Mouse (Mus musculus) ovary, postnatal 10 days (tissue): ENCODE measurements around the gene Mical3.

Source experiments
- DNase-seq: peaks from one replicate; pipeline ENCODE4 v3.0.0; 2022; ENCODE audit warnings: low spot score

Gene Mical3

DNA sequence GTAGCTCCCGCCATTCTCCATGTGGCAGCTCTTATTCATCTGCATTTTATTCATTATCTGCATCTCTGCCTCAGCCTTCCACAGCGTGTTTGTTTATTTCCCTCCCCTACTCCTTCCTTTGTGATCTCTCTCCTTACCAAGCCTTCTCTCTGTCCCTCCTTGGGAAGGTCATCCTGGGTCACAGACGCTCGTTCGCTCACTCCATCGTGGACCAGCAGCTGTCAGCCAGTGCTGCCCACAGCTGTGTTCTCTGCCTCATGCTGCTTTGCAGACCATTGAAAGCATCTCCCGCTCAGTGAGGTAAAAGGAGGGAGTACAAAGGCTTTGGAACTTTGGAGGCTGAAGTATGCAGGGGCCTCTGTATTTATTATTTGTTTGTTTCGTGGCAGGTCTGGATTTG, 15.1 kb upstream of the Mical3 start:
- no peak for DNase-seq

DNA sequence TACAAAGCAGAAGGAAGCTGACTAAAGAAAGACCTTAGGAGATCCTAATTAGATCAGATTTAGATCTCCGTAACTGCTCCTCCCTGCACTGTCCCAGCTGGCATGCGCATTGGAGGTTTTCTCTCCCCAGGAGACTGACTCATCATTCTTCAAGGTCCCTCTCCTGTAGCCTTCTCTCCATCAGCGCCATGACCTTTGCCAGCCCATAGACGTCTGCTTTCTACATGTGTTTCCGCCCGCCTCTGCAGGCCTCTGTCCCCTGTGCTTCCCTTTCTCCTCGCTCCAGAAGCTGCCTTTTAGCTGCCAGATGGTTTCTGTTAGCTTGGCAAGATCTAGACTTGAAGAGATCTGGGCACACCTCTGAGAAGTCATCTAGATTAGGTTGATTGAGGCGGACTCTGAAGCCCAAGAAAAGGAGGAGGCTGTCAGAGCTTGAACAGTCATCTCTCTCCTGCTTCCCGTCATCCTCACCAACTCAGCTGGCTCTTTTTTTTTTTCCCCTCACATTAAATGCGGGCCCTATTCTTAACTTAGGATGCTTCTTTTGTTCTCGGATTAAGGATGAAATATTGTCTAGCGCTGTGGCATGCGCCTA, 14.3 kb upstream of the Mical3 start:
- no peak for DNase-seq

DNA sequence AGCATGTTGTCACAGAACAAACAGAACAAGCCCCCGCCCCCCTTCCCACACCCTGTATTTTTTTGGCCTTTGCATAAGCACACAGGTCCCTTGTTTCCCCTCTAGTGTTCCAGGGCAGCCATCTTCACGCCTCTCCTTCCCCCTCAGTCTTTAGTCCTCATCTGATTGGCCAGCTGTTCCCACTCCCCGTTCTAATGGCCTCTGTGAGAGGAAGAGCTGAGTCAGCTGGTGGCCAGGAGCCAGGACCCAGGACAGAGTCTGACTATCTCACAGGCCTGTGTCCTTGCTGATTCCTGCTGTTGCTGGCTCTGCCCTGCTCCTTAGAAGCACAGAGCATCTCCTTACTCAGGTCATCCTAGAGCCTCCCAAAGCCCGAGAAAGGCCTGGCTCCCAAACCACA, 13.3 kb upstream of the Mical3 start:
- DNase-seq: no peak

DNA sequence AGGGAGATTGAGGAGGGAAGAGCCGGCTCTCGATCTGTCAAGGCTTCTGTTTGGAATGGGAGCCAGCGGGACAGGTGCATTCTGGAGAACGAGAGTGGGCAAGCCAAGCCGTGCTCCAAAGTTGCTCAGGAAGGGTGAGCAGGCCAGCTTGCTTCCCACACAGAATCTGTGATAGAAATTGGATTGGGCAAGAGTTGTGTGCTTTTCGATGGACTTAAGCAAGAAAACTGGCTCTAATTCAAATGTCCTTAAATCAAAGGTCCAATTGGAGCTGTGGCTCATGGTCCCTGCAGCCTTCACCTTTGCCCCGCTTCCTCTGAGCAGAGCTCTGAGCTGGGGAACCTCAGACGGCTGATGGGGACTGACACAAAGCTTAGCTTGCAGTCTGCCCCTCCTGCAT, 12.6 kb upstream of the Mical3 start:
- no peak for DNase-seq

DNA sequence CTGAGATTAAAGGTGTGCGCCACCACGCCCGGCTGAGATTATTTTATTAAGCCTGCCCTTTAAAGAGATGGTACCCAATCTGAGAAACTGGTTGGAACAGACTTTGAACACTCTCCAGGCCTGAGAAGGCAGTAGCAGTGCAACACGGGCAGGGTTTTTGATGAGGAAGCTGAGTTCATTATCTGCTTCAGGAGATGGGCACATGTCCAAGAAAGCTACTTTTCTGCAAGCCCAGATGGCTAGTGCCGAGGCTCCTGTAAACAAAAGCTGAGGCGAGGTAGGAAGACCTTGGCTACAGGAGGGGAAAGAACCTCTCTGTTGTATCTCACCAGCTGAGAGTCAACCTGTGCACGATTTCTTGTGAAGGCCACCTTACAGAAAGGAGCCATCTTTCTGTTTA, 11.5 kb upstream of the Mical3 start:
- no peak for DNase-seq

DNA sequence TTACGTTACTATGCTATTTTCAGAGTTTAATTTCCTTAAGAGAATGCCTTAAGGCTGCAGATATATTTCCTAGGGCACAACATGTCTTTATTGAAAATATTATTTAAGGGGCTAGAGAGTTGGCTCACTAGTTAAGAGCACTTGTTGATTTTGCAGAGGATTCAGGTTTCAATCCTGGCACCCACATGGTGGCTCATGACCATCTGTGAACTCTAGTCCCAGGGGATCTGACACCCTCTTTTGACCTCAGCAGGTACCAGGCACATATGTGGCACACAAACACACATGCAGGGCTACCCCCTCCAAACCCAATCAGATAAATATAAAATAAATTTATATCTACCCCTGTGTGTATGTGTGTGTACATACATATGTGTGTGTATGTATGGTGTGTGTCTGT, 8.5 kb upstream of the Mical3 start:
- DNase-seq: no peak

DNA sequence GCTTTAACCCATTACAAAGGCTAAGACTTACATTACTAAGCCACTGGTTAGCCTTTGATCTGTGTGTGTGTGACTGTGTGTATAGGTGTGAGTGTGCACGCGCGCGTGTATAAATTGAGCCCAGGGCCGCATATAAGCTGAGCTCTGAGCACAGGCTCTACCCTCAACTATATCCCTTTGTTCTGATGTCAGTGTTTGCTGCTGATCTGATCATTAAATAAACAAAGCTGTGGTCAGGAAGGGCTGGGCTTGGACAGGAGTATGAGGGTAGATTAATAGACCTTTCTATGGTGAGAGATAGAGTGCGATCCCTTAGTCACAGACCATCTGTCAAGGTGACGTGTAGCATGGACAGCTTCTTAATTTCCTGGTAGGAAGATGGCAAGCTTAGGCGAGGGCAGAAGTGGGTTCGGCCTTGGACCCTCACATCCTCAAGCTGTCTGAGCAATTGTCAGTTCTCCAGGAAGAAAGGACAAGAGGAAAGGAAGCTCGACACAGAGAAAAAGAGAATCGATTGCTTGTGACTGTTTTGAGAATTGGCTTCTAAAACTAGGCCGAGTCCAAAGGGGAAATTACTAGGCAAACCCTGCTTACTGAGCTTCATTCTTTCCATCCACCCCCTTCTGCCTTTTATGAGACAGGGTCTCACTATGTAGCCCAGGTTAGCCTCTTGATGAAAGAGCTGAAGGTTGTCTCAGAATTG, 7.7 kb upstream of the Mical3 start:
- DNase-seq: no peak

DNA sequence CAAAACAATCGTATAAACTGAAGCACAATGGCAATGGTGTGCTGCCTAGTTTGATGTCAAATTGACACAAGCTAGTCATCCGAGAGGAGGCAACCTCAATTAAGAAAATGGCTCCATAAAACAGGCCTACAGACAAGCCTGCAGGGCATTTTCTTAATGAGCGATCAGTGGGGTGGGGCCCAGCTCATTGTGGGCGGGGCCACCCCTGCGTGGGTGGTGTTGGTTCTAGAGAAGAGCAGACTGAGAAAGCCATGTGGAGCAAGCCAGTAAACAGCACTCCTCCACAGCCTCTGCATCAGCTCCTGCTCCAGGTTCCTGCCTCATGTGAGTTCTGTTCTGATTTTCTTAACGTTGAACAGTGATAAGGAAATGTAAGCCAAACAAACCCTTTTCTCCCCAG, 6.4 kb upstream of the Mical3 start:
- DNase-seq: no peak

DNA sequence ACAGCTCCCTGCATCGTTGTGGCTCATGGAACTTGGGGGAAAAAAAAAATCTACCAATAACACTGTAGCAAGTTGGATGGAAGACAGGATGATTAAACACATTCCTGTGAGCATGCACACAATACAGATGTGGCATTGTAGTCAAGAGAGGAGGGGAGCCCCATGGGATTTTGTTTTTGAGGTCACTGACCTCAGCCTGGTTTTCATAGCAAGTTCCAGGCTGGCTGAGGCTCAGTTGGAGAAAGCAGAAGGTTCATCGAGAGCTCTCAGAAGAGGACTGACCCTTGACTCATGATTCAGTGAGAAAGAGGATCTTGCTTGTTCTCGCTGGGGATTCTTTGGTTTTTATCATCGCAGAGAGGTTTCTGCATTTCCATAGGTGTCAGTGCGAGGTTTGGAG, 4.1 kb upstream of the Mical3 start:
- DNase-seq: no peak

DNA sequence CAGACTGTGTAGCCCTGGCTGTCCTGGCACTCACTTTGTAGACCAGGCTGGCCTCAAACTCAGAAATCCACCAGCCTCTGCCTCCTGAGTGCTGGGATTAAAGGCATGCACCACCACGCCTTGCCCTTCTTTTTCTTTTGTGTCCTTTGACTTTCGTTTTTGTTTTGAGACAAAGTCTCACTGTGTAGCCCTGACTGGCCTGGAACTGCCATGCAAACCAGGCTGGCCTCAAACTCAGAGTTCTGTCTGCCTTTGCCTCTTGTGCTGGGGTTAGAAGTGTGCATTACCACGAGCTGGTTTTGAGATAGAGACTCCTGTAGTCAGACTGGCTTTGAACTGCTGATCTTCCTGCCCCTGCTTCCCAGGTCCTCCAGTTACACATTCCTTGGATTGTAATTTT, 3.5 kb upstream of the Mical3 start:
- DNase-seq: no peak

DNA sequence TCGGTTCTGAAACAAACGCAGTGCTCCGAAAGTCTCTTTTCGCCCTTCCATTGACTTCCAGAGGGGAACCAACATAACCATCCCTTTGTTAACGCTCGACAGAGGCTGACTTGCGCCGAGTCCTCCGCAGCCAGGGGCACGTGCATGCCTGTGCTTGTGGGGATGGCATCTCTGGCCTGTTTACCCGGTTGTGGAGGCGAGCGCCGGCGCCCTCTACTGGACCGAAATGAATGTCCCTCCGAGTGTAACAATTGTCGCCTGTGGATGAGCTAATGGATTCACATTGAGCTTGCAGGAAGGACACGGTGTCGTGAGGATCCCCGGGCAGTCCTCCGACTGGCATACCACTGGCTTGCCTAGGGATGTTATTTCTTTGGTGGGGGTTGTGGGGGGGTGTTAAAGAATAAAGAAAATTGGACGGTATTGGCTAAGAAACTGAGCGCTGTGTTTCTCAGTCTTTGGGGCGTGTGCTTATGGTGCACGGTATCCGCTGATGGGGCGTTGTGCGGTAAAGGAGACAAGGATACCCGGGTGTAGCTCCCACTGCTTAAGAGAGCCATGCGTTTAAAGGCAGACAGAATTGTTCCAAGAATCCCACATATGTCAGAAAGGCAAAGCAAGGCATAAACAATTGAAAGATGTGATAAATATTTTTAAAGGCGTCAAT, 627 bp downstream of the Mical3 start:
- peak; percentile 59 for DNase-seq

DNA sequence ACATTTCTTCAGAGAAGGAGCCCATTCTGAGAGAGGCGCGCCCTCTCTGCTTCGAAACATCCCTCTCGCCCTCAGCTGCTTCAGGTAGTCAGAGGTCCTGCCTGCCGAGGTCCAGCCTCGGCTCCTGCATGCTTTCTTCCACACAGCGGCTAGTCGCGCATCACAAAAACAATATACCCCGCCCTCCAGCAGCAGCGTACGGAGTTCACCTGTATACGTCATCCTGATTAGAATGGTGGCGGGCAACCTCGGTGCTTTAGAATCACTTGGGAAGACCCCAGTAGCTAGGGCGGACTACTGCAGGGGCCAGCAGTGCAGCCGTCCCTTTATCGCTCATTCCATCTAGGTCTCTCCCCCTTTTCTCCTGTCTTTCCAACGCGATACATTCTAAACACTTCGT, 1.3 kb downstream of the Mical3 start:
- DNase-seq: no peak

DNA sequence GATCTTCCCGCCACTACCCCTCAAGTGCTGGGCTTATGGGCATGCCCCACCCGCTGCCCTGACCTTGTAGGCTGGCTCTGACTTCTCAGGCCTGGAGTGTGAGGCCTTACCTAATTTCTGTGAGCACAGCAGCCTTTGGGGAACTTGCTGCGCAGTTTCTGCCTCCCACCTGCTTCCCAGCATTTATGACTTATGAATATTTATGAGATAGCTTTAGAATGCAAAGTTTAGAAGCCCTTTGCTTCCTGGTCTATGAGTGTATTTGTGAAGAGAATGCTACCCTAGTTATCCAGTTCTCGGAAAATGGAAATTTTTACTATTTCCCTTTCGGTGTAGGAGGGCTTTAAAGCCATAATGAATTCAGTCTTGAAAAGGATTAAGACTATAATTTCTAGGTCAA, 2.1 kb downstream of the Mical3 start:
- DNase-seq: no peak

DNA sequence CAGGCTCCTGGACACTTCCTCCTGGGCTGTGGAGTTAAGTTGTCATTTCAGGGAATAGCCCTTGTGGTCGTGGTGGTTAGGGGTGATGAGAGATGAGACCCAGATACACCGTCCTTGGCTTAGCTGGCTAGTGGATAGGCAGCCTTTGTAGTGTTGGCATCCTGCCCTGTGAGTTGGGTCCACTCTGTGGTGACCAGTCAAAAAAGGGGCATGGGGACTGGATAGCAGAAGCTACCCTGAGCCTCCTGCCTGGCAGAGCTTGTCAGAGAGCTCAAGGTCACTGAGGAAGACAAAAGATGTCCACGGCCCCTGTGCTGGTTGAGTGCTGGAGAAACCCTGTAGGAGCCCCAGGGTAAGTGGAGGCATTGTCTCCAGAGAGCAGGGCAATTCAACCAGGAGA, 3.1 kb downstream of the Mical3 start:
- DNase-seq: no peak

DNA sequence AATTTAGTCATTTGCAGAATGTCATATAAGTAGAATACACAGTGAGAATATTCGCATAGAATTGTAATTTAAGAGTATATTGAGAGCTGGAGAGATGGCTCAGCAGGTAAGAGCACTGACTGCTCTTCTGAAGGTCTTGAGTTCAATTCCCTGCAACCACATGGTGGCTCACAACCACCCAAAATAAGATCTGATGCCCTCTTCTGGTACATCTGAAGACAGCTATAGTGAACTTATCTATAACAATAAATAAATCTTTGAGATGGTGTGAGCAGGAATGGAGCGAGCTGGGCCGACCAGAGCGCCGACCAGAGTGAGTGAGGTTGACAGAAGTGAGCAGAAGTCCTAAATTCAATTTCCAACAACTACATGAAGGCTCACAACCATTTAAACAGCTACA, 4.6 kb downstream of the Mical3 start:
- no peak for DNase-seq

DNA sequence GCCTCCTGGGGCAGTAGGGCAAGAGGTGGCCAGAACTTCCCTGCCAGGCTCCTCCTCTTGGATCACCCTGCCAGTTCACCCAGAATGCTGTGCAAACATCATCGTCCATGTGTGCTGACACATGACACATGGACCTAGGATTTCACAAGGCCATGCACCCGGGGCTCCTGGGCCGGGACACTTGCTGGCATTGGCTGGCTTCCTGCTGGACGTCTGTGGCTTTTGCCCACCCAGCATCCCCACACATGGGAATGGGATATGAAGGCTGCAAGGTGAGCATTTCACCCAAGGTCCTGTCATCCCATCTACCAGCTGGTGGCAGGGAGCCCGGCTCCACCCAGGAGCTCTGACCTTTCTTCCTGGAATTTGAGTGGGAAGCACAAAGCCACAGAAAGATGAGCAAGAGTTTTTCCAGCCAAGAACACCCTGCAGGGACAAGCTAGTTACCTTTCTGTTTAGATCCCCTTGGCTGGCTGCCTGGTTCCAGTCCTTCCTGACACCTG, 8.0 kb downstream of the Mical3 start:
- DNase-seq: no peak

DNA sequence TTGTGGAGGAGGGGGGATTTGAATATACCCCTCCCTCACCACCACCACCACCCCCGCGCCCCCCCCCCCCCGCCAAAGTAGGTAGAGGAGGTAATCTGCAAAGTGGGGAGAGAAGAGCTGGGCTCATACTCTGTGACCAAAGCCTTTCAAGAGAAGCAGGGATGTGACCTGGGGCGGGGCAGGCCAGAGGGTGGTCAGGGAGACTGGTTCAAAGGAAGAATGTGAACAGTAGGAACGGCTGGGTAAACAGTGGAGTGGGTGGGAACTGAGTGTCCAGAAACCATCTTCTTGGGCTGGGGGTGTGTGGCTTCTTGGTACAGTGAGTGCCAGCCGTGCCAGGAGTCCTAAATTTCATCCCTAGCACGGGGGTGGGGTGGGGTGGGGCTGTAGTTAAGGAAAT, 10.0 kb downstream of the Mical3 start:
- DNase-seq: no peak

DNA sequence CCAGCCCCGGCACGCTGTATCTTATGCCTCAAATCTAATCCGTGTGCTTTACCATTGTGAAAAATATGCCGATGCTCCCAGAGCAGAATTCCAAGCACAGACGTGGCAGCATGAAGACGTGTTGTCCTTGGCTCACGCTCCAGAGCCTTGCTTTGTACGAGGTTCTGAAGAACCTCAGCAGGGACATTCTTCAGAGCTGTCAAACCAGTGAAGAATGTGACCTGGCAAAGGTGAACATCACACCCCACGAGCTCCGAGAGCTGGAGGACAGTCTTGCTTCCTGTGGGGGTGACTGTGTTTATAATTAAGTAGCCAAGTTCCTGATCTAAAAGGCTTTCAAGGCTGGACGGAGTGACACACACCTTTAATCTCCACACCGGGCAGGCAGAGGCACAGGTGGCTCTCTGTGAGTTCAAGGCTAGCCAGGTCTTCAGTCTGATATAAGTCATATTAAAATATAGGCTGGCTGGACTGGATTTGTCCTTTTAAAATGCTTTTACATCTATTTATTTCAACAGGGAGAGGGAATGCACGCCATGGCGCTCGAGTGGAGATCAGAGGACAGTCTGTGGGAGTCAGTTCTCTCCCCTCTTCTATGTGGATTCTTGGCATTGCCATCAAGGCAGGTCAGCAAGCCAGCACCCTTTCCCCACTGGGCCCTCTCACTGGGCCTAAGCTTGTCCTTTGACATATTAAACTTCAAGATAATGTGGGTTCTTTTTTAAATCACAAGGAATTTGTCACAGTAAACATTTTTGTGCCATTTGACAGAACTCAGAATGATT, 12.6 kb downstream of the Mical3 start:
- no peak for DNase-seq

DNA sequence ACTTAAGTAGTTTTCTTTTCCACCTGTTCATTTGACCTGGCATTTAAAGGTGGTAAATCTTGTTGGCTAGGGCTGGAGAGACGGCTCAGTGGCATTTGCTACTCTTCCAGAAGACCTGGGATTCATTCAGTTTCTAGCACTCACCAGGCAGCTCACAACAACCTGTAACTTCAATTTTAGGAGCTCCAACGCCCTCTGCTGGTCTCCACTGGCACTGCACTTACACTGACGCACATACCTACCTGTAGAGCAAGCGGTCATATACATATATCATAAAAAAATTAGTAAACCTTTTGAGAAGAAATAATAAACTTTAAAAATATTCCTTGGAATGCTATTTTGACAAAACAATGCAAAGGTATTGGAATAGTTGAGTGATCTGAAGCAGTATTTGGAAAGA, 13.7 kb downstream of the Mical3 start:
- DNase-seq: no peak

DNA sequence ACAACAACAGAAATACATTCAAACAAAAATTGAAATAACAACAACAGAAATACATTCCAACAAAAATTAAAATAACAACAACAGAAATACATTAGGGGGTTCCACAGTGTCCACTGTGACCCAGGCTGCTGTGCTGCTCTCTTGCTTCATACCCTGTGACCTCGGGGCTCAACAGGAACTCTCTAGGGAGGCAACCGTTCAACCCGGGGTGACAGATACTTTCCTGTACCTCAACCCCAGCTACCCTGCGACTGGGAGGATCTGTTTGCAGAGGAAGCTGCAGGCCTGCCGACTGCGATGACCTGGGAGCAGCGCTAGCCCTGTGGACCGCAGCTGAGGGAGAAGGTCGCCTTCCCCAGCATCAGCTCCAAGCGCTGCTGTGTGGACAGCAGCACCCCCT, 14.4 kb downstream of the Mical3 start:
- no peak for DNase-seq

DNA sequence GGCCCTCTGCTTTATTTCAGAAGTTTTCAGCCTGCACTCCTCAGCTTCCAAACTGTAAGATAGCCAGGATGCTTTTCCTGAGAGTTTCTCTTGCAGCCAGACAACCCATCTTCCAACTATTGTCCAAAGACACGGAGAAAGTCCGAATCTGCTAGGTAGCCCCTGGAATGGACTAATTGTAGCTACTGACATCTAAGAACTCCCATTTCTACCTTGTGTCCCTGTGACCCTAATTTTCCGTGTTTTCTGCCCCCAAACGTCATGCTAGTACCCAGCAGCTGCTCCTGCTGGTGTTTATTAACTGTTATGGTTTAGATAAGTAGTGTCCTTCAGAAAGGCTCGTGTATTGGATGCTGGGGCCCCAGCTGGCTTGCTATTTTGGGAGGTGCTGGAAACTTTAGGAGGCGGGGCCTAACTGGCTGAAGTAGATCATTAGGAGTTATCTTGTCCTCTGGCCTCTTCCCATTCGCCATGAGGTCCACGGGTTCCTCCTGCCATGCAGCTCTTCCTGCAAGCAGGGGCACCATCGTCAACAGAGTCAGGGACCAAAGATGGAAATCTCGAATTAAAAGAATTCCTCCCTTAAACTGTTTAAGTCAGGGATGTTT, 19.2 kb downstream of the Mical3 start:
- no peak for DNase-seq

DNA sequence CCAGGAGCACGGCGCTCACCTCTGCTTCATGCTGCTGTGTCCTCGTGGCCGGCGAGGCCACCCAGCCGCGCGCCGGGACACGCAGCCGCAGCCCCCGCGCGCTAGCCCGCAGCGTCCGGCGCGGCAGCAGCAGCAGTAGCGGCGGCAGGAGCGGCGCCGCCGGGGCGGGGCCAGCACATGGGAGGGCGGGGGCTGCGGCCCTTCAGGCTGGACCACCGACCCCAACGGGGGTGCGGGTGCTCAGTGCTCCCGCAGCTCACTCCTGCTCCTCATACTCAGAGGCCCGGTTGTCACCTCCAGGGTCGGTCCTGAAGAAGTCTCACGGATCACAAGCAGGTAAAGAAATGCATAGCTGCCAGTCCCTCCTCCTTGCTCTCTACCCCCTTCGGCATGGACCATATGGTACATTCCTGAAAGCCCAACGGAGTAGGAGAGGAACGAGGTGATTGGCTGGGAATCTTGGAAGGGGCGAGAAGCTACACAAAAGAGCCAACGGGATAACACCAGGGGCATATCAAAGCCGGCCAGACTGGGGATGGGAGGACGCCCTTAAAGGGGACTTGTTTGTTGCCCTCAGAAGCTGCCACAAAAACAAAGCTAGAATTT, 20.7 kb downstream of the Mical3 start:
- peak; percentile 96 for DNase-seq
